Mouse (Mus musculus) midbrain, embryonic 13.5 days (tissue): ENCODE data around the gene Fis1. TPM values are rescaled to one million over a fixed set of nuclear protein-coding genes. Genes with fewer than 3 reads are reported as not detected.
"Not testable (repeated sequence)": the region's sequence is repeated elsewhere in the genome, so short reads cannot be mapped to it uniquely, and the experiment has no call there.

Experiments used
- ATAC-seq: fragments of 200-750 bp; cut with Nextera tagmentation; 2 replicates; pipeline ENCODE4 v1.8.0; 2017; ENCODE audit warnings: mild to moderate bottlenecking, moderate TSS enrichment, moderate library complexity
- H3K27ac ChIP-seq: fragments of 300-500 bp; sonication (generic); 2 replicates; pipeline ENCODE4 v1.5.1; 2015; ENCODE audit warnings: inconsistent platforms, mild to moderate bottlenecking, moderate library complexity
- H3K27me3 ChIP-seq: fragments of 300-500 bp; sonication (generic); 2 replicates; pipeline ENCODE4 v1.6.1; 2015; ENCODE audit warnings: mild to moderate bottlenecking, inconsistent platforms
- H3K36me3 ChIP-seq: fragments of 300-500 bp; sonication (generic); 2 replicates; pipeline ENCODE4 v1.6.1; 2015; ENCODE audit warnings: mild to moderate bottlenecking, inconsistent platforms
- H3K4me1 ChIP-seq: fragments of 300-500 bp; sonication (generic); replicated peaks from 2 replicates; pipeline ENCODE4 v1.6.1; 2015; ENCODE audit warnings: inconsistent platforms
- H3K4me2 ChIP-seq: fragments of 300-500 bp; sonication (generic); replicated peaks from 2 replicates; pipeline ENCODE4 v1.6.1; 2015; ENCODE audit warnings: moderate library complexity, mild to moderate bottlenecking, inconsistent platforms
- H3K4me3 ChIP-seq: fragments of 300-500 bp; sonication (generic); replicated peaks from 2 replicates; pipeline ENCODE4 v1.5.1; 2015; ENCODE audit warnings: mild to moderate bottlenecking, inconsistent platforms
- H3K9ac ChIP-seq: fragments of 300-500 bp; sonication (generic); replicated peaks from 2 replicates; pipeline ENCODE4 v1.6.1; 2015; ENCODE audit warnings: mild to moderate bottlenecking, inconsistent platforms
- H3K9me3 ChIP-seq: fragments of 300-500 bp; sonication (generic); 2 replicates; pipeline ENCODE4 v1.6.1; 2016; ENCODE audit warnings: mild to moderate bottlenecking, inconsistent platforms
- WGBS: fragments of 180-500 bp; shearing (Covaris S2); methylation state at CpG from one replicate; pipeline ENCODE4 v1.1.7; 2015; 5-methylcytosine and 5-hydroxymethylcytosine counted together
- polyA plus RNA-seq: library from polyadenylated mRNA; unstranded; fragments of >200 nt; fragmentation: Nextera tagmentation; extraction: Ambion mirVana; gene quantifications from 2 replicates; pipeline ENCODE4 v1.2.1, GENCODE M21; 2015

Fis1 gene
- polyA plus RNA-seq, 1 experiment from 2014 or later, result 412 TPM

GRCm38 (mm10) chr5:136943382-136943781 is 9.7 kb upstream of the Fis1 start:
- no peaks in the 10 kb centered on the region for H3K9me3 ChIP-seq
- WGBS, result 90% methylated on average over 2 of the region's 2 CpGs
- H3K4me2 ChIP-seq, result no peak overlapping the region
- ATAC-seq, result no peak
- no peak overlapping the region for H3K4me3 ChIP-seq
- H3K36me3 ChIP-seq, result no peaks in the 10 kb centered on the region
- no peaks in the 10 kb centered on the region for H3K27me3 ChIP-seq
- no peak overlapping the region for H3K27ac ChIP-seq
- H3K9ac ChIP-seq, result no peak overlapping the region
- no peaks in the 10 kb centered on the region for H3K4me1 ChIP-seq

GRCm38 (mm10) chr5:136945084-136945483 is 8.0 kb upstream of the Fis1 start:
- Histone ChIP-seq H3K27ac (no peak overlapping the region), H3K4me2 (no peak overlapping the region), H3K4me3 (no peak overlapping the region), H3K4me1 (no peaks in the 10 kb centered on the region), H3K36me3 (no peaks in the 10 kb centered on the region), H3K27me3 (no peaks in the 10 kb centered on the region), H3K9ac (no peak overlapping the region), H3K9me3 (no peaks in the 10 kb centered on the region)
- no peak for ATAC-seq
- WGBS, result 83% methylated on average over 12 of the region's 12 CpGs

GRCm38 (mm10) chr5:136947874-136948273 is 5.2 kb upstream of the Fis1 start:
- H3K4me2 ChIP-seq, result no peak overlapping the region
- H3K9ac ChIP-seq, result no peak overlapping the region
- H3K4me1 ChIP-seq, result no peaks in the 10 kb centered on the region
- no peak overlapping the region for H3K4me3 ChIP-seq
- no peaks in the 10 kb centered on the region for H3K9me3 ChIP-seq
- no peaks in the 10 kb centered on the region for H3K36me3 ChIP-seq
- H3K27me3 ChIP-seq, result no peaks in the 10 kb centered on the region
- H3K27ac ChIP-seq, result no peak overlapping the region
- no peak for ATAC-seq

DNA sequence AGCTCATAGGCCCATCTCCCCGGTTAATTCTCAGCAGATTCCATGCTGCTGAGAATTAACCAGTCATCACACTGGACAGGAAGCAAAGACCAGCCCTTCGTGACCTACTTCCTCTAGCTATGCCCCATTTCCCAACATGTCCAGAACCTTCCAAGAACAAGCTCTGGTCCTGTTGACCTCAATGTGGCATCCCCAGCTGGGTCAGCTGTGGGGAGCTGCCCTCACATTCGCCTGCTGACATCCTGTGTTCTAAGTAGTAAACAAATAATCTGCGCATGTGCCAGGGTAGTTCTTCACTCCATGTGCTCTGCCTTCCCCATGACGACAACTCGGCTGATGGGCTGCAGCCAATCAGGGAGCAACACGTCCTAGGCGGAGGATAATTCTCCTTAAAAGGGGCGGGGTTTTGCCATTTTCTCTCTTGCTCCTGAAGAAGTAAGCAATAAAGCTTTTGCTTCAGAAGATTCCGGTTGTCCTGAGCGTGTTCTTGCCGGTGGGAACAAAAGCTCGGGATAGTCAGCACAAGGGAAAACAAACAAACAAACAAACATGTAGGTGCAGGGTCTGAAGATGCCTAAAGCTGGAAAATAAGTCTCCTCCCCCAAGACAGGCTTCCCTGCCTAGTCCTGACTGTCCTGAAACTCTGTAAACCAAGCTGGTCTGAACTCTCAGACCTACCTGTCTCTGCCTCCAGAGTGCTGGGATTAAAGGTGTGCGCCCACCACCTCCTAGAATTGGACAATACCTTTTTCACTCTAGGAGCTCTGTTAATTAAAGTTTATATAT is 3.3 kb upstream of the Fis1 start:
- H3K27ac ChIP-seq, H3K36me3 ChIP-seq, H3K27me3 ChIP-seq, H3K9me3 ChIP-seq, ATAC-seq, H3K4me3 ChIP-seq, H3K9ac ChIP-seq, H3K4me2 ChIP-seq: not testable (repeated sequence)
- peaks cover 12% of the 10 kb centered on the region for H3K4me1 ChIP-seq
- 82% methylated on average over 14 of the region's 14 CpGs for WGBS

DNA sequence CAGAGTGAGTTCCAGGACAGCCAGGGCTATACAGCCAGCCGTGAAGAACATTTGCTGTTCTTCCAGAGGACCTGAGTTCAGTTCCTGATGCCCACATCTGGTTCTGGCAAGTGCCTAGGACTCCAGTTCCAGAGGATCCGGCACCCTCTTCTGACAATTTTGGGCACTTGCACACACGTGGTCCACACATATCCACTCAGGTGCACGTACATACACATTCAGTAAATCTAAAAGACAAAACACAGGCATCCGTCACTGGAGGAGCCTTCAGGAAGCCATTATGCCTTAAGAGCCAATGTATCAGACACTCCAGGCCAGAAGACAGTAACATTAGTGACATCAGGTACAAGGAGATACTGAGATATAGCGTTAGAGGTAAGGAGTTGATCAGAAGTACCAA is 2.6 kb upstream of the Fis1 start:
- 0 out of 2 replicates have a peak, but pooled peaks cover under 1% of the 10 kb centered on the region for H3K36me3 ChIP-seq
- H3K27me3 ChIP-seq, result no peaks in the 10 kb centered on the region
- H3K4me1 ChIP-seq, result peaks cover 20% of the 10 kb centered on the region
- H3K4me3 ChIP-seq, result no peak overlapping the region
- no peaks in the 10 kb centered on the region for H3K9me3 ChIP-seq
- H3K27ac ChIP-seq, result no peak overlapping the region
- 91% methylated on average over 6 of the region's 6 CpGs for WGBS
- no peak for ATAC-seq
- H3K9ac ChIP-seq, result no peak overlapping the region
- no peak overlapping the region for H3K4me2 ChIP-seq

DNA sequence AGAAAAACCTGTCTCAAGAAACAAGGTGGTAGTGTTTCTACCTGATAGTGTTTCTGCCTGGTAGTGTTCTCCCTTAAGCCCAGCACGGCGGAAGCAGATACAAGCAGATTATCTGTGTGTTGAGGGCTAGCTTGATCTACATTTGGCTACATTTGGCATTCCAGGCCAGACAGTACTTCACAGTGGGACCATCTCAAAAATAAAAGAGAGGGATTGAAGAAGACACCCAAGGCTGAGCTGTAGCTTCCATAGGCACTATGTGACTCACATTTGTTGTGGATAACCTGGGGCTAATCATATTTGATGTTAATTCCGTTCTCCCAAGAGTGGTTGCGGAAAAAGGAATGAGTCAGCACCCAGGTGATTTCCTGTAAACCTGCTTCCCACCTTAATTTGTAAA is 922 bp upstream of the Fis1 start:
- peak overlapping the region; percentile 86; the same call in 1 of the 2 replicates for H3K4me3 ChIP-seq
- no peak overlapping the region for H3K27ac ChIP-seq
- H3K4me2 ChIP-seq, result peak overlapping the region; percentile 85
- H3K36me3 ChIP-seq, result peaks cover 10% of the 10 kb centered on the region; the same call in 1 of the 2 replicates
- peaks cover 29% of the 10 kb centered on the region for H3K4me1 ChIP-seq
- ATAC-seq, result no peak
- 78% methylated on average over 4 of the region's 4 CpGs for WGBS
- no peaks in the 10 kb centered on the region for H3K9me3 ChIP-seq
- H3K9ac ChIP-seq, result no peak overlapping the region
- H3K27me3 ChIP-seq, result no peaks in the 10 kb centered on the region

DNA sequence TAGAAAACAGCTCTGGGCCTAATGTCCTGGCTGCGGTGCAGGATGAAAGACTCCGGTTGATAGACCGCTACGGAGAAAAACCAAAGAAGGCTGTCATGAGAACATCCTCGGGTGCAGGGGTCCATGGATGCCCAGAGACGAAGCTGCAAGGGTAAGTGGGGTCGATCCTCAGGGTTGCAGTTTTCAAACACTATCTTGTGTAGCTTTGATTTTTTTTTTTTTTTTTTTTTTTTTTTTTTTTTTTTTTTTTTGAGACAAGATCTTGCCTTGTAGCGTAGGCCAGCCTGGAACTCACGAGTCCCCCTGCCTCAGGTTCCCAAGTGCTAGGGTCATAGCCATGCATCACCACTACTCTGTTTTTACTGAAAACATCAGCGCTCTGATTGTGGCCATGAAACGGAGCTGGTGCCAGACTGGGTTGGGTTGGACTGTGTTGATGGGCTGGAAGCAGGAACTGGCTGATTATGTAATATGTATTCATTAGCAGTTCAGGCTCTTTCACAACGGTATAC is 421 bp downstream of the Fis1 start:
- Histone ChIP-seq H3K27ac (peak overlapping the region; percentile 79), H3K27me3 (no peaks in the 10 kb centered on the region), H3K9me3 (no peaks in the 10 kb centered on the region), H3K4me1 (peaks cover 29% of the 10 kb centered on the region), H3K4me3 (peak overlapping the region; percentile 86), H3K36me3 (peaks cover 17% of the 10 kb centered on the region), H3K4me2 (peak overlapping the region; percentile 85), H3K9ac (peak overlapping the region; percentile 90)
- WGBS, result 2% methylated on average over 12 of the region's 12 CpGs
- no peak; the same call in 1 of the 2 replicates for ATAC-seq

GRCm38 (mm10) chr5:136955622-136956021 is 2.5 kb downstream of the Fis1 start:
- Histone ChIP-seq H3K9me3 (no peaks in the 10 kb centered on the region), H3K36me3 (peaks cover 17% of the 10 kb centered on the region), H3K4me2 (no peak overlapping the region), H3K9ac (no peak overlapping the region), H3K27me3 (no peaks in the 10 kb centered on the region), H3K4me3 (no peak overlapping the region; the same call in 1 of the 2 replicates), H3K4me1 (peaks cover 30% of the 10 kb centered on the region), H3K27ac (no peak overlapping the region)
- ATAC-seq, result no peak
- 83% methylated on average over 4 of the region's 4 CpGs for WGBS

- H3K9me3 ChIP-seq, result no peaks in the 10 kb centered on the region
- no peak overlapping the region for H3K27ac ChIP-seq
- no peak overlapping the region for H3K4me2 ChIP-seq
- H3K27me3 ChIP-seq, result no peaks in the 10 kb centered on the region
- no peak for ATAC-seq
- H3K36me3 ChIP-seq, result peaks cover 17% of the 10 kb centered on the region
- WGBS, result 97% methylated on average over 1 of the region's 1 CpGs
- no peak overlapping the region for H3K4me3 ChIP-seq
- peaks cover 41% of the 10 kb centered on the region for H3K4me1 ChIP-seq
- H3K9ac ChIP-seq, result no peak overlapping the region
These were observed 4.2 kb downstream of the Fis1 start for GRCm38 (mm10) chr5:136957250-136957649.

DNA sequence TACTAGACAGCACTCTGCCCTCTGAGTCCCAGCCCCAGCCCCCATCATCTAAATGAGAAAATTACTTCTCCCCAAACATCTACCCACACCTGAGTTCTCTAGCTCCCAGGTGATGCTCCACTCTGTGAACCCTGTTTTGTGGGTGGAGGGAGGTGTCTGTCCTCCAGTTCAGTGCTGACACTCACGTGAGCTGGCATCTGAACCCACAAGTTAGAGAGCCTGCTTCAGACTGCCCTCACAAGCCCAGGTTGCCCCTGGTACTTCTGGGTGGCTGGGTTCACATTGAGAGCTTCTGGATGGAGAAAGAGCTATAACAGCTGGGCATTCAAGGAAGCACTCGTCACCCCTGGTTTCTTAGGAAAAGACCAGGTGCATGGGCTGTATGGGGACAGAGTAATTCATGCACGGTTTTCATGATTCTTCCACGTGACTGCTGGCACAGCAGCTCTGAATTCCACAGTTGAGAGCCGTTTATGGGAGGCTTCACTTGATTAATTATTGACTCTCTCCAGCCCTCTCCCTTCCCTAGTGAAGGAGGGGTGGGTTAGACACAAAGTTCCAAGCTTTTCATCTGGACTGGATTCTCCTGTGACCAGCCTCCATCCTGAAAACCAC is 6.0 kb downstream of the Fis1 start:
- H3K4me3 ChIP-seq, result no peak overlapping the region
- H3K27me3 ChIP-seq, result no peaks in the 10 kb centered on the region
- H3K9ac ChIP-seq, result no peak overlapping the region
- no peak overlapping the region for H3K27ac ChIP-seq
- no peak for ATAC-seq
- H3K36me3 ChIP-seq, result peaks cover 28% of the 10 kb centered on the region
- WGBS, result 83% methylated on average over 5 of the region's 5 CpGs
- no peaks in the 10 kb centered on the region for H3K9me3 ChIP-seq
- H3K4me1 ChIP-seq, result peaks cover 44% of the 10 kb centered on the region
- no peak overlapping the region for H3K4me2 ChIP-seq

GRCm38 (mm10) chr5:136960053-136960452 is 7.0 kb downstream of the Fis1 start:
- Histone ChIP-seq H3K27ac (no peak overlapping the region), H3K4me3 (no peak overlapping the region), H3K4me1 (peaks cover 35% of the 10 kb centered on the region), H3K27me3 (no peaks in the 10 kb centered on the region), H3K9me3 (no peaks in the 10 kb centered on the region), H3K36me3 (peaks cover 37% of the 10 kb centered on the region), H3K9ac (no peak overlapping the region), H3K4me2 (no peak overlapping the region)
- 95% methylated on average over 6 of the region's 6 CpGs for WGBS
- no peak for ATAC-seq

GRCm38 (mm10) chr5:136961334-136961982 is 8.4 kb downstream of the Fis1 start:
- H3K27me3 ChIP-seq, result no peaks in the 10 kb centered on the region
- H3K9me3 ChIP-seq, result no peaks in the 10 kb centered on the region
- WGBS, result 28% methylated on average over 5 of the region's 5 CpGs
- H3K4me1 ChIP-seq, result peaks cover 24% of the 10 kb centered on the region
- peaks cover 46% of the 10 kb centered on the region for H3K36me3 ChIP-seq
- peak overlapping the region; percentile 79 for H3K9ac ChIP-seq
- peak overlapping the region; percentile 90 for H3K27ac ChIP-seq
- H3K4me3 ChIP-seq, result peak overlapping the region; percentile 63
- H3K4me2 ChIP-seq, result peak overlapping the region; percentile 71
- no peak; the same call in 1 of the 2 replicates for ATAC-seq
